Mouse (Mus musculus) cortical plate, adult 2 months (tissue): ENCODE data around the gene Xpo1.

Experiments used
- CTCF ChIP-seq: fragments of 200-500 bp; IDR thresholded peaks from 2 replicates; pipeline ENCODE4 v1.5.1; 2011; ENCODE audit warnings: mild to moderate bottlenecking, control low read depth, low read length; ENCODE audit not compliant: insufficient read depth; ENCODE audit errors: extremely low read depth
- POLR2A ChIP-seq: fragments of 200-500 bp; IDR thresholded peaks from 2 replicates; pipeline ENCODE4 v1.6.1; 2011; ENCODE audit warnings: mild to moderate bottlenecking, low read length, control low read depth; ENCODE audit not compliant: insufficient read depth; ENCODE audit errors: extremely low read depth

- no peak for TF ChIP-seq CTCF
- TF ChIP-seq POLR2A = no peak
Observed at GRCm38 (mm10) chr11:23210590-23211510, 45.0 kb upstream of the Xpo1 start.
